Mouse (Mus musculus): Measurements from ENCODE around the gene Nlrp6.

GRCm38 (mm10) chr7:140956556-140956869 lies 35.8 kb downstream of the Nlrp6 start:
- no peak; the same call in 1 of the 2 replicates for TF ChIP-seq EP300 (IDR thresholded peaks at IDR 0.05; ENCODE audit: insufficient read depth, low read depth, low read length)
- TF ChIP-seq CTCF (IDR thresholded peaks at IDR 0.05): no peak
- peak; percentile 48 for TF ChIP-seq POLR2A (IDR thresholded peaks at IDR 0.05; ENCODE audit: insufficient read depth, low read depth, low read length)

Measured in heart, adult 2 months (tissue).